Mouse (Mus musculus): ENCODE measurements around the gene Dtx1.

Gene Dtx1

DNA sequence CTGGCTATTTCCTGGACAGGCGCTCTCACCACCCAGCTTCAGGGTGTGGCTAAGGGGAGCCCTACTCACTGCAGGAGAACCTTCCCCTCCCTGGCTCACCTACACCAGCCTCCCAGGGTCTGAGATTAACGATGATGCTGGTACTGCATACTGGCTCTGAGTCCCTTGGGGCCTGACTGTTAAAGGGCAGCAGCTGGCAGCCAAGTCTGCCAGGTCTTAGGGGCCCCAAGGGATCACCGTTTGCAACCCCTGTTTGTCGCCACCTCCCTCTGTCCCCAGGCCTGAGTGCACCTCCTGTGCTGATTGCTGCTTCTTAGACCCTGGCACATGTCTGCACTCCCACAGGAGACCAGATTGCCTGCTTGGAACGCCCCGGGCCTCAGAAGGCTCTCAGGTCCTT is 7.3 kb downstream of the Dtx1 start:
- no peak for DNase-seq (ENCODE audit: low spot score in 2 of 2)

DNA sequence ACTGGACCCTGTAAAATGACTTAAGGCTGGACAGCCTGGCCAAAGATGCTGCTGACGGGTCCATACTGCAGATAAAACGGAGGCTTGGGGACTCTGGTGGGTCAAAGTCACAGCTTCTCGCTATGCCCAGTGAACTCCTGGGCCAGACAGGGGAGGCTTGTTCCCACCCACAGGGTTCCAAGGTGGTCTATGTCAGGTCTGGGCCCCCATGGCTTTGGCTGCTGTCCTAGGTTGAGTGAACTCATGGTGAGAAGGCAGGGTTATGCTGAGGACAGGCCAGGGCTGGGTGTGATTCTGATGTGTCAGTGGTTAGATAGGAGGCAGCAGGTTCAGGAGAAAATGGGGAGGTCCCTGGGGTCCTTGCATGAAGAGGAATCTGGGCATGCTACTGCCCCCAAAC is 8.1 kb downstream of the Dtx1 start:
- DNase-seq (ENCODE audit: low spot score in 2 of 2), result no peak

DNA sequence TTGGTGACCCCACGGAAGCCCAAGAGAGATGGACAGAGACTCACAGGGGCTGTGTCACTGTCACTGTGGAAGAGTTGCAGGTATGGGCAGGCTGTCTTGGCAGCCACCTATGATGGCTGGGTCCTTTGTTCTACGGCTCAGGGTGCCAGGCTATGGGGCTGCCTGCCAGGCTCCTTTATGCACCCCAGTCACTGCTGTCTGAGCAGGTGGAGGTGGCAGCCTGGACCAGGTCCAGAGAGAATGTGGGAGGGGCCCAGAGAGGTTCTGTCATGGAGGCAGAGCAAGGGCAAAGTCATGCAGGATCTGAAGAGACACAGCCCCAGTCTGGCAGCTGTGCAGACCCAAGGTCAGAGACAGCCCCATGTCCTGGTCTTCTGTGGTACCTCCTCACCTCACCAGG is 8.8 kb downstream of the Dtx1 start:
- DNase-seq (ENCODE audit: low spot score in 2 of 2), result no peak

DNA sequence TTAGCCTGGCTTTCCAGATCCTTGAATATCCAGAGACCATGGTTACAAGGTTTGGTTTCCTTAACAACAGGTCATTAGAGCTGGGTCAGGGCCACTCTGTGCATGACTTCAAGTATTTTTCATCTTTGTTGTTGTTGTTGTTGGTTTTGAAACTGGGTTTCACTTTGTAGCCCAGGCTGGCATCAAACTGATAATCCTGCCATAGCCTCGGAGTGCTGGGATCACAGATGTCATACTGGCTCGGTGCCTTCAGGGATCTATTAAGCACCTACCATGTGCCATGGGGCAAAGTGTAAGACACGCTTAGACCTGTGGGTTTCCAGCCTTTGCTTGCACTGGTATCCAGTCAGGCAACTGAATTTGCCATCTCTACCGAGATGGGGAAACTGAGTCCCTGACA is 9.3 kb downstream of the Dtx1 start:
- DNase-seq (ENCODE audit: low spot score in 2 of 2), result no peak

- no peak for DNase-seq (ENCODE audit: low spot score in 2 of 2)
Measured at GRCm38 (mm10) chr5:120700996-120701790, 10.5 kb downstream of the Dtx1 start.

DNA sequence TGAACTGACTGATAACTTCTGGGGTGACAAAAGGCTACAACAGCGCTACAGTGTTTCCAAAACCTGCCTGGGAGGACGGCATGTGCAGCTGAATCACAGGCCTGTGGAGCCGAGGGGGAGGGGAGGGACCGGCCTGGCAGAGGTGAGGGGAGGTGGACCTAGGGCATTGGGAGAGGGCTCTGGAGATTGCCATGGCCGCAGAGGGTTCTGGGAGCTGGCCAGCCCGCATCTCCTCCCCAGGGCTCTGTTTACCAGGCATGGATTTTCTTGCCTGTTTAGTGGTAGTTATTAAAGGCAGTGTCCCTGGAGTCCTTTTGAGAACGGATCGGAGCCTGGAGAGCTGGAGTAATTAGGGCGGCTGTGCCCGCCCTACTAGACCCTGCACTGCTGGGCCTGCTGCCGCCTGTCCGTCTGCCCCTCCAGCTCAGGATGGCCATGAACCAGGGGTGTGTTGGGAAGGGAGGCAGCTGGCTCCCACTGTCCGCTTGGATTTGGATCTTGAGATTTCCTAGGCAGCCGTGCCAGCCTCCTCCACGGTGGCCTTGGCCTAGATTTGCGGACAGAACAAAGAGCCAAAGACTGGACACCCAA is 12.8 kb downstream of the Dtx1 start:
- DNase-seq (ENCODE audit: low spot score in 2 of 2), result peak in 1 of 2 experiments; percentile 57

DNA sequence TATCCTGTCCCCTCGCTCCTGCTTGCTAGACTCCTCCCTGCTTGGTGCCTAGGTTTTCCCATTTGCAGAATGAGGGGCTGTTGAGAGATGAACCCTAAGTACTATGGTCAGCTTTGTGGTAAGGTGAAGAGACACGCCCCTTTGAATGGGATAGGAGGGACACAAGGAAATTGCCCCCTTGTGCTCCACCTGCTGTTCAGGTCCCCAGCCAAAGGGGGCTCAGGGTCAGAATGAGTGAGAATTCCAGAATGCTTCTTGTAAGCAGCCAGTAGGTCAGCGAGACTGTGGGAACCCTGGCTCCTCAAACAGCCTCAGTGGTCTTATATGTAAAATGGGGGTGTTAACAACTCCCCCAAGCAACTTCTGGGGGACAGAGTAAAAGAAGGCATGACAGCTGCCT is 13.5 kb downstream of the Dtx1 start:
- no peak for DNase-seq (ENCODE audit: low spot score in 2 of 2)

DNA sequence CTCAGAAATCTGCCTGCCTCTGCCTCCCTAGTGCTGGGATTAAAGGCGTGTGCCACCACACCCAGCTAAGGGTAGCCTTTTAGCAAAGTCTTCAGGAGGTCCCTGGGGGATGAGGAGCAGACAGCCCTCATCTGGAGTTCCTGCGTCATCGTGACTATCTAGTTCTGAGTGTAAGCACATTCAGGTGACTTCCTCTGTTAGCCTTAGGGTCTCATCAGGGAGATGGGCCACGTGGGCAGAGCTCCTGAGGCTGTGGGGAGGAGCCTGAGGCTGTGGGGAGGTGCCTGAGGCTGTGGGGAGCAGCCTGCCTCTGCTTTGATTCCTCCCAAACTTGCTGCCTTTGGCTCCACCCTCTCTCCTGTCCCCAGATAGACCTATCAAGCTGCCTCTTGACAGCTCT is 14.9 kb downstream of the Dtx1 start:
- DNase-seq (ENCODE audit: low spot score in 2 of 2), result no peak

DNA sequence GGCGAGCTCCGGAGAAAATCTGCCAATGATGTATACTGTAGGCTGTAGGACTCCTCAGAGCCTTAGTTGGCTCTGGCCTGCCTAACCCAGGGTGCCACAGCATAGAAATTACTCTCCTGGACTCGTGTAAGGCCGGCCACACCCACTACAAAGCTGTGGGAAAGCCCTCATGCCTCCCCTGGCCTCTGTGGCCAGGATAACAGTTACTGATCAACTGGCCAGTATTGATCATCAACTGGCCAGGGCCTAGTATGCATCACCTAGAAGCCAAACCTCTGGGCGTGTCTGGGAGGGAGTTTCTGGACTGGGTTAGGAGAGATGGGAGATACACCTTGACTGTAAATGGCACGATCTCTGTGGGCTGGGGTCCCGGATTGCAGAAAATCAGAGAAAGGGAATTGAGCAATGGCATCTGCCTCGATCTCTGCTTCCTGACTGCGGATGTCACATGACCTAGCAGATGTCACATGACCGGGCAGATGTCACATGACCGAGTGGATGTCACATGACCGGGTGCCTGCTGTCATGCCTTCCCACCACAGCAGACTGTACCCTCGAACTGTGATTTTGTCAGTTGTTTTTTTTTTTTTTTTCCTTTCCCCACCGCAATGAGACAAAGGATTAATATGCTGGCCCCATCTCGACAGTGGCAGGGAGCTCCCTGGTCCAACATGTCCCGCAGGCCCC is 15.5 kb downstream of the Dtx1 start:
- DNase-seq (ENCODE audit: low spot score in 2 of 2), result no peak

- no peak for DNase-seq (ENCODE audit: low spot score in 2 of 2)
Measured at GRCm38 (mm10) chr5:120694695-120695074, 17.0 kb downstream of the Dtx1 start.

- DNase-seq (ENCODE audit: low spot score in 2 of 2), result no peak
Measured at GRCm38 (mm10) chr5:120693931-120694694, 17.6 kb downstream of the Dtx1 start.

DNA sequence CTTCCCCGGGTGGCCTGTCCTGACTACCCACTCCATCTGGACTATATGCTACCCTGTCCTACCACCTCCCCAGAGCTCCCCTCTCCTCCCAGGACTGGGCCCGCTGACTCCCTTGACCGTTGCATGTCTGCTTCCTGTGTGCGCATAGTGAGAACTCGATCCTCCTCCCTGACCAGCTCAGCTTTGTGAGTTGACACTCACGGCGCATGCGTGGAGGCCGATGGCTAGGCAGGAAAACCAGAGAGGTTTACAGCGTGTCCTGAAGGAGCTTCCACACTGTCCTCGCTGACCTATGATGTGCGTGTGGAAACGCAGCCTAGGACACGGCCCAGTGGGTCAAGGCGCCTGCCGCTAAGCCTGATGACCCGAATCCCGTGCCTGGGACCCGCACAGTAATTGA is 19.7 kb downstream of the Dtx1 start:
- DNase-seq (ENCODE audit: low spot score in 2 of 2), result no peak

GRCm38 (mm10) chr5:120690417-120690816 is 21.3 kb downstream of the Dtx1 start:
- DNase-seq (ENCODE audit: low spot score in 2 of 2), result no peak

GRCm38 (mm10) chr5:120688434-120688833 is 23.3 kb downstream of the Dtx1 start:
- DNase-seq (ENCODE audit: low spot score in 2 of 2), result no peak

DNA sequence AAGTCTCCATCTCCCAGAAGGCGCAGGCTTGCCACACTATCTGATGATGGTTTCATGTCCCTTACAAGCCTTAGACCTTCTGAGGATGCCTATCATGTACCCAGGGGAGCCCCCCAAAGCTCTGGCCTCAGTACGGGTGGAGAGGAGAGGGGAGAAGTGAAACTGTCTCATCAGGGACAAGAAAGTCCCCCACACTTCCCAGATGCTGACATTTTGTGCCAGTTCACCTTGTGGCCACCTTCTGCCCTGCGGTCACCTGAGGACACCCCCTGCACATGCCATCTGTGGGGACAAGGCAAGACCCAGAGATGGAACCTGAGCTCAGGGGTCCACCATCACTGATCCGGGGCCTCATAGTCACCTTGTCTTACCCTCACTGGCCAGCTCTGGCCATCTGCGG is 23.8 kb downstream of the Dtx1 start:
- DNase-seq (ENCODE audit: low spot score in 2 of 2), result no peak

DNA sequence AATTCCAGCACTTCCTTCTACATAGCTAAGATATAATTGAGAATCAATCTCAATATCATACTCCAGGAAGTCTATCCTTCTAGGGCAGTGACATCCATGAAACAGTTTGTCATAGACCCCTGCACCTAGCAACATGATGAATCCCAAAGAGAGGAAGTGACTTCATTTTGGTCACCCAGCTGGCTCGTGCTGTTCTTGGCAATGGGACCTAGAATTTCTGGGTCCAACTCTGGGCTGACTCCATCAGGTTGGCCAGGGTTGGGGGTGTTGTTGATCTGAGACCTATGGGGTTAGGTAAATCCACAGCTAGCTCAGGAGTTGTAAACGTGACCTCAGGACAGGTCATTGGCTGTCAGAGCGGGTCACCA is 24.3 kb downstream of the Dtx1 start:
- DNase-seq (ENCODE audit: low spot score in 2 of 2), result no peak

- no peak for DNase-seq (ENCODE audit: low spot score in 2 of 2)
Measured at GRCm38 (mm10) chr5:120686749-120687483, 24.8 kb downstream of the Dtx1 start.

GRCm38 (mm10) chr5:120685678-120686077 is 26.0 kb downstream of the Dtx1 start:
- DNase-seq (ENCODE audit: low spot score in 2 of 2), result no peak

- no peak for DNase-seq (ENCODE audit: low spot score in 2 of 2)
Measured at GRCm38 (mm10) chr5:120682982-120683771, 28.6 kb downstream of the Dtx1 start.

GRCm38 (mm10) chr5:120680918-120681317 is 30.8 kb downstream of the Dtx1 start:
- peak in 1 of 2 experiments; percentile 33 for DNase-seq (ENCODE audit: low spot score in 2 of 2)
